Mouse (Mus musculus): Measurements from ENCODE around the gene Grm1.

Gene Grm1

DNA sequence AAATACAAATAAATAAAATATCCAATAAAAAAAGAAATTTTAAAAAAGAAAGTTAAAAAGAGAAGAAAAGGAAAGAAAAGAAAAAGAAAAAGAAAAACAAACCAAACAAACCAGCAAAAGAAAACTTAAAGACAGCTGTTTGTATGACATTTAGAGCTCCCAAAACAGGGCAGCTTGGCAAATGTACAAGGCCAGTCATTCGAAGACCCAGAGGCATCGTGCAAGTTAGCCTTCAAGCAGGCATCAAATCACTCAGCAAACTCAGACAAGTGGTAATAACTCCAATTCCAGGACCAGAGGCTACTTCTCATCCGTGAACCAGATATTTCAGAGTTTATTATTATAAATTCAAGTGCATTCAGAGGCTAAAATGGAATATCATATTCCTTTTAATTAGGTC lies 355.7 kb downstream of the Grm1 start:
- no peak for DNase-seq (ENCODE audit: low spot score)

DNA sequence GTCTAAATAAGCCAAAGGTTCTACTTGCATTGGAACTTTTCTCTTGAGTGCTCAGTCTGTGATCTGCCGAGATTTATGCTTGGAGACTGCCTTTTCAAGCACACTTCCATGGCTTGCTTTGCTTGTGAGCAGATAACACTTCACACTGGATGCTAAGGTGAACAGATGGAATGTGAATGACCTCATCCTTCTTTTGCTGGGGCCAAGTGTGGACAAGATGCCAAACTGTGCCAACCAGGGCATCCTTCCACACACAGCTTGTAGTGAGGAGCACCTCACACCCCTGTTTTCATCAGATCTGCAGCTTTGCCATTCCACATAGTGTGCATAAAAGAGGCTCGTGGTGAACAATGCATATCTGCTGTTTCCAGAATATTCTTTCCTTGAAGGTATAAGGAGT lies 371.3 kb downstream of the Grm1 start:
- no peak for DNase-seq (ENCODE audit: low spot score)

- no peak for DNase-seq (ENCODE audit: low spot score)
Observed at GRCm38 (mm10) chr10:10710359-10710758, 371.8 kb downstream of the Grm1 start.

DNA sequence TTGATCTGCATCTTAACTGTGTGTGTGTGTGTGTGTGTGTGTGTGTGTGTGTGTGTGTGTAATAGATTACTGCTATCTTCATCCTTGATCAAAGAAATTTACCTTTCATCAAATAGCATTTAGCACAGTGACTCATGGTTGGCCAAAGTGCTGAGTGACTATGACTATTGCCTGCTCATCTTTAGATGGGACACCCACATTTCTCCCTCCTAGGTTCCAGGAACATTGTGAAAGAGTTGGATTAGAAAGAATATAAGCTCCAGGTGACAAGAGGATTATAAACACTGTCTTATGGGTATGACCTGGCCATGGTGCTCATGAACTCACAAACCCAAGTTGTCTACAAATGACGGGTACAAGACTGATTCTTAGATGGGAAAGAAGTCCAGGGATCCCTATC lies 374.1 kb downstream of the Grm1 start:
- no peak for DNase-seq (ENCODE audit: low spot score)

DNA sequence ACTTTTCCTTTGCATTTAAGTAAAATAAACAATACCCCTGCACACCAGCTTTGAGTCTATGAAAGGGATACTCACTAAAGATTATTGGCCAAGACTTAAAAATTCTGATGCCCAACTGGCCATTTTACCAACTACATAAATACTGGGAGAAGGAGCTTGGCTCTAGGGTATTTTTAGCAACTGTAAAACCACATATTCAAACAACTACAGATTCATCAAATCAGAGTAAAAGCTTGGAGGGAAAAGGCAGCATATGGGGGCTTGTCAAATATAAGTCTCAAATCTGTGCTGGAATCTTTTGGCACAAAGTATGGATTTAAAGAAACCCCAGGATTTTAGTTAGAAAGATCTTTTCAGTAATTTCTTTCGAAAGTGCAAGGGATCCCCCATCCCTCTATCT lies 380.8 kb downstream of the Grm1 start:
- no peak for DNase-seq (ENCODE audit: low spot score)

DNA sequence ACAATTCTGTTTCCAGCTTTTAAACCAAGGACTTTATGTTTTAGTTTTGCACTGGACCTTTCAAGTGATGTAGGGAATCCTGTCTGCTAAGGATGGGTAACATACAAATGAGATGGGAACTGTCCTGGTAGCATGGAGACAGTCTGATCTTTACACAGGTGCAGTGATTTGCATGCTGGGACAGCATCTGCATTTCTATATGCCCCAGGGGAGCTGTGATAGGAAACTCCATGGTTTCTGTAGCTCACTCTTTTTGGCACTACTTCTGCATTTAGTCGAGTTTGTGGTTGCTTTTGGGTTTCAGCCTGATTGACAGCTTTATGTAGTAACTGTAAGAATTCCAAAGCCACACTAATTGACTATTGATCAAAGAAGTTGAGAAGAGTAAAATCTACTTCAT lies 381.3 kb downstream of the Grm1 start:
- no peak for DNase-seq (ENCODE audit: low spot score)

- no peak for DNase-seq (ENCODE audit: low spot score)
Observed at GRCm38 (mm10) chr10:10697497-10697896, 384.7 kb downstream of the Grm1 start.

DNA sequence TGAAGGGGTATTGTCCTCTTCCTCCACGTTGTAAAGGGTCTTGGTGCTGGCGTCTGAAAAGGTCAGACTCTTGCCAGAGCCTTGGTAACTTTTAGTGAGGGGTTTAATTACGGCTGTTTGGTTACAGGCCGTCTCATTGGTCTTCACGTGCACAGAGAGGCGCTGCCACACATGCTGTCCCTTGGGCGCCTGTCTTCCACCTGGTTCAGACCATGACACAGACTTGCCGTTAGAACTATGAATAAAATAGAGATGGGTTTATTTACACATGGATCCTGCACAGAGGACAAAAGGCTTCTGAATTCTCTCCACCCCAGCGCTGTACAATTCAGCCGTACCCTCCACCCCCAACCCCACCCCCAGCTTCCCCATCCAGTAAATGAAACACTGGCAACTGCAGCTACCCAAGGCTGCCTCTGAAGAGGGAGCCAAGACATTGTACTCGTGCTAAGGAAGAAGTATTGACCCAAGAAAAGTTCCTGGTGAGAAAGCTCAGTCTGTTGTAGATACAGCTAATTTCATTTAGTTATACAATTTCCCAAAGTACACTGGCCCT lies 392.4 kb downstream of the Grm1 start:
- no peak for DNase-seq (ENCODE audit: low spot score)

DNA sequence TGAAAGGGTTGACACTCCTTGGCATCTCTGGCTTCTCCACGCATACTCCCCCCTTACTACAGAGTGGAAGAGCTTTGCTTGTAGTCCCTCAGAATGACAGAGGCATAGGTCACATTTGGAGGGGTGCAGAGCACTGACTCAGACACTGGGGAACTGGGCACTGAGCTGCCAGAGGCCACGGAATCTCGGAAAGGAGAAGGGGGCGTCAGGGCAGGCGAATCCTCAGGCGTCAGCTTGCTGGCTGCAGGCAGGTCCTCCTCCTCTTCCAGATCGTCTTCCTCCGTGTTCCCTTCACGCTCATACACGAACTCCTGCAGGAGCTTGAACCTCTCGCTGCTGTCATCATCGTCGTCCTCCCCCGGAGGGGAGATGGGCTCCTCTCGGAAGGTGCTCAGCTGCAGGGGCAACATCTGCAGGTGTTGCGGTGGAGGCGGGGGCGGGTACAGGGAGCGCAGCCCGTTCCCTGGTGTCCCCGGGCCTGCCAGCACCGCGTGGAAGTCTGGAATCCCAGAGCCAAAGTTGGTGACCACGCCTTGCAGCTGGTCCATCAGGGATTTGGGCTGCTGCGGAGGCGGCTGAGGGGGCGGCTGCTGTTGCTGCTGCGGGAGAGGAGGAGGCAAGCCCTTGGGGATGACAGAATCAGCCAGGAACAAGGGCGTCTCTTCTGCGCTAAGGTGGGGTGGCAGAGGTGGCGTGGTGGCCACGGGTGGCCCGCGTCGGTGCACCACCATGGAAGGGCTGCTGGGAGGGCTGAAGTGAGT lies 393.1 kb downstream of the Grm1 start:
- DNase-seq (ENCODE audit: low spot score), result no peak

- DNase-seq (ENCODE audit: low spot score), result no peak
Observed at GRCm38 (mm10) chr10:10681048-10681447, 401.1 kb downstream of the Grm1 start, which contains the start of gene Gm10944. Gm10944 (plus strand) TSS chr10:10681348.

DNA sequence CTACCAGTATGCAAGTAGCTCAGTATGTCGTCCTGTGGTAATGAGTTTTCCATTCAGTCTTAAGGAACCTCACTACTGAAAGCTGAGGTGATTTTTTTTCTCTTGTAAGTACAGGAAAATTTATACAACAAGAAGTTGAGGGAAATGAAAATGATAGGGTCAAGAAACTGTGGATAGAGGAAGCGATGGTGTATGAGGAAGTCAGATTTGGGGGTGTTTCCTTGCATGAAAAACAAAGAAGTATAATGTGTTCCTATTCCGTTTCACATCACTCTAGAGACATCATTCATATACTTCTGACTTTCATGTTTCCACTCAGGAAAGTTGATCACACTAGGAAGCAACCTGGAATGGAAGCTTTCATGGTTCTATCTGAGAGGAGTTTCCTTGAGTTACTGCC lies 422.2 kb downstream of the Grm1 start:
- DNase-seq (ENCODE audit: low spot score), result no peak

GRCm38 (mm10) chr10:10659161-10659560 lies 423.0 kb downstream of the Grm1 start:
- no peak for DNase-seq (ENCODE audit: low spot score)

- DNase-seq (ENCODE audit: low spot score), result no peak
Observed at GRCm38 (mm10) chr10:10656621-10657020, 425.5 kb downstream of the Grm1 start.

GRCm38 (mm10) chr10:10655991-10656390 lies 426.2 kb downstream of the Grm1 start:
- no peak for DNase-seq (ENCODE audit: low spot score)

Measured in lung, postnatal 25 days (tissue).